Mouse (Mus musculus) lung, postnatal 36 days (tissue): ENCODE results near the gene Ipo4.

ENCODE experiments used
- DNase-seq: peaks from one replicate; pipeline ENCODE4 v3.0.0; 2022; ENCODE audit warnings: mixed read lengths

Gene Ipo4

GRCm38 (mm10) chr14:55589271-55589670, 46.5 kb downstream of the Ipo4 start:
- DNase-seq = no peak

GRCm38 (mm10) chr14:55586149-55586548, 49.6 kb downstream of the Ipo4 start:
- no peak for DNase-seq

- no peak for DNase-seq
These were observed 50.2 kb downstream of the Ipo4 start for GRCm38 (mm10) chr14:55585566-55585960.

GRCm38 (mm10) chr14:55584702-55585565, 50.8 kb downstream of the Ipo4 start, which contains the start of gene Emc9:
Emc9 (minus strand) TSS chr14:55585302.
- DNase-seq = peak; percentile 92

- DNase-seq = no peak
These were observed 51.5 kb downstream of the Ipo4 start for GRCm38 (mm10) chr14:55584303-55584701.

- no peak for DNase-seq
These were observed 53.6 kb downstream of the Ipo4 start for GRCm38 (mm10) chr14:55581981-55582681.

- no peak for DNase-seq
These were observed 55.0 kb downstream of the Ipo4 start for GRCm38 (mm10) chr14:55580731-55581130.

GRCm38 (mm10) chr14:55579511-55580496, 56.0 kb downstream of the Ipo4 start:
- no peak for DNase-seq

- peak; percentile 75 for DNase-seq
These were observed 57.0 kb downstream of the Ipo4 start for GRCm38 (mm10) chr14:55578668-55579269.

GRCm38 (mm10) chr14:55577871-55578667, 57.7 kb downstream of the Ipo4 start, which contains the start of gene Psme1:
Psme1 (plus strand) TSS chr14:55578123.
- peak; percentile 90 for DNase-seq

GRCm38 (mm10) chr14:55576376-55576775, 59.4 kb downstream of the Ipo4 start:
- DNase-seq = peak; percentile 68

- no peak for DNase-seq
These were observed 60.0 kb downstream of the Ipo4 start for GRCm38 (mm10) chr14:55575711-55576110.
